ENCODE assay signal across 14 mouse cellular contexts in genomic region chr5:28756171-28756948, GRCm38 (mm10).
A peak's percentile ranks its signal among the peaks of the same experiment; 100 is the strongest.
DNase-seq lines count a peak whose midpoint lies in the region; ATAC-seq and TF ChIP-seq lines count a peak whose summit lies in the region.
"Had no signal": no experiment of that assay in that cellular context is flagged by ENCODE, and none has a peak within 500 bp of the region (broad histone marks: within the 10 kb centered on the region; RNA-seq: fewer than 3 reads in every experiment).

No protein-coding gene starts in this region.

- H3K9ac ChIP-seq in liver, postnatal 0 days (replicated peaks): no peak overlapping the region
- H3K9ac ChIP-seq in neural tube, embryonic 15.5 days (replicated peaks): no peak overlapping the region
- H3K9ac ChIP-seq: heart, embryonic 15.5 days; lung, embryonic 14.5 days; midbrain, embryonic 15.5 days; neural tube, embryonic 12.5 days had no signal

- no peaks in the 10 kb centered on the region for H3K27me3 ChIP-seq in liver, postnatal 0 days (ENCODE audit: insufficient read depth, low read length)
- H3K27me3 ChIP-seq in neural tube, embryonic 15.5 days (replicated peaks): no peaks in the 10 kb centered on the region
- H3K27me3 ChIP-seq: heart, embryonic 15.5 days; midbrain, embryonic 15.5 days; neural tube, embryonic 12.5 days had no signal

- 82% methylated on average over 6 of the region's 6 CpGs for WGBS in liver, postnatal 0 days (ENCODE audit: insufficient replicate concordance)
- 90% methylated on average over 6 of the region's 6 CpGs for WGBS in neural tube, embryonic 15.5 days

- ATAC-seq in liver, postnatal 0 days: peak; percentile 19; the same call in 1 of the 2 replicates
- no peak for ATAC-seq in neural tube, embryonic 15.5 days (ENCODE audit: low FRiP score)
- ATAC-seq: midbrain, embryonic 15.5 days had no signal

- H3K4me2 ChIP-seq in liver, postnatal 0 days (ENCODE audit: low read depth, low read length): no peak overlapping the region
- no peak overlapping the region for H3K4me2 ChIP-seq in neural tube, embryonic 15.5 days
- H3K4me2 ChIP-seq: heart, embryonic 15.5 days; lung, embryonic 14.5 days; midbrain, embryonic 15.5 days; neural tube, embryonic 12.5 days had no signal

- TF ChIP-seq CTCF in liver, postnatal 0 days (IDR thresholded peaks at IDR 0.05; ENCODE audit: low read depth): no peak

- no peak overlapping the region for H3K4me3 ChIP-seq in liver, postnatal 0 days (ENCODE audit: low read depth, low read length)
- H3K4me3 ChIP-seq in neural tube, embryonic 15.5 days (replicated peaks): no peak overlapping the region
- H3K4me3 ChIP-seq: heart, embryonic 15.5 days; midbrain, embryonic 15.5 days; neural tube, embryonic 12.5 days had no signal

- peak; percentile 52 for DNase-seq in adrenal gland, adult 2 months
- DNase-seq in adrenal gland, postnatal 4 days (ENCODE audit: low spot score in 2 of 2): no peak
- DNase-seq in liver, postnatal 0 days: no peak
- DNase-seq in liver: no peak
- peak; percentile 5 to 16 for DNase-seq in layer of hippocampus, adult 8-10 months (ENCODE audit: low spot score in 2 of 2)
- DNase-seq in right cerebral cortex, postnatal 10 days (ENCODE audit: low spot score in 2 of 2): peak; percentile 57 to 63
- DNase-seq in heart, adult 9 months (ENCODE audit: low spot score in 2 of 2): no peak
- DNase-seq: cerebellum, postnatal 25 days; thymus, postnatal 4 days had no signal

- no peak for TF ChIP-seq EP300 in liver, postnatal 0 days (IDR thresholded peaks at IDR 0.05; ENCODE audit: low read depth)

- no peaks in the 10 kb centered on the region for H3K4me1 ChIP-seq in liver, postnatal 0 days (ENCODE audit: insufficient read depth)
- no peaks in the 10 kb centered on the region for H3K4me1 ChIP-seq in neural tube, embryonic 15.5 days
- H3K4me1 ChIP-seq: heart, embryonic 15.5 days; midbrain, embryonic 15.5 days; neural tube, embryonic 12.5 days had no signal

- H3K27ac ChIP-seq in liver, postnatal 0 days (ENCODE audit: low read depth): no peak overlapping the region
- H3K27ac ChIP-seq in neural tube, embryonic 15.5 days (replicated peaks): no peak overlapping the region
- H3K27ac ChIP-seq: heart, embryonic 15.5 days; midbrain, embryonic 15.5 days; neural tube, embryonic 12.5 days had no signal

- no peaks in the 10 kb centered on the region for H3K36me3 ChIP-seq in liver, postnatal 0 days (replicated peaks; ENCODE audit: insufficient read depth, low read length)
- H3K36me3 ChIP-seq in neural tube, embryonic 15.5 days: no peaks in the 10 kb centered on the region
- H3K36me3 ChIP-seq: heart, embryonic 15.5 days; midbrain, embryonic 15.5 days; neural tube, embryonic 12.5 days had no signal

- H3K9me3 ChIP-seq in liver, postnatal 0 days (ENCODE audit: low read length): no peaks in the 10 kb centered on the region
- no peaks in the 10 kb centered on the region for H3K9me3 ChIP-seq in neural tube, embryonic 15.5 days (replicated peaks)
- H3K9me3 ChIP-seq: heart, embryonic 15.5 days; midbrain, embryonic 15.5 days had no signal

Comparison
In these comparisons a context has a peak if more than half of its experiments do, and no peak if none do; other contexts are left out.
1. DNase-seq: peak in adrenal gland, adult 2 months (single experiment), layer of hippocampus, adult 8-10 months (2 of 2) and right cerebral cortex, postnatal 10 days (2 of 2); none in adrenal gland, postnatal 4 days (0 of 2), liver, postnatal 0 days (single experiment), liver (single experiment) and heart, adult 9 months (0 of 2).